Mouse (Mus musculus) ES-CJ7 (cell line): ENCODE measurements at regions not wholly inside any gene's neighbourhood (a gene's known extent, or its start where the extent isn't known, plus 50 kb on each side); places are given as distances from the start of the nearest gene placed in this dataset.

ENCODE experiments used
- DNase-seq: peaks from one replicate; pipeline ENCODE4 v3.0.0; 2011; ENCODE audit warnings: low read depth, low spot score

DNA sequence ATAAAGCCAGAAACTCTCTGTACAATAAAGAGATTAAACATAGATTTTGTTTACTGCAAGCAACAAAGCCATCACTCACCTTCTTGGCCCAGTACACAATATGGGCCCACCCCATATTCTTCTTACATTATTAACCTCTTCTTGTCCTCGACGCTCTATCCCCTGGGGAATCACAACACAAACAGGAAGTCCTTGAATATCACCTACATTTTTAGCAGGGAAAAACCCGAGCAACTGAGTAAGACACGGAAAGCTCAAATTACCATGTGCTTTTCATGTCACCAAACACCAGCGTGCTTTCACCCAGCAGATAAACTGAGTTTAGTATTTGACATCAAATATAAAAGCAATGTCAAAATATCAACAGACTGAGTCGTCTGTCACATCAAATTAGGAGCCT is 179.7 kb downstream of the Parm1 start:
- DNase-seq, result no peak

DNA sequence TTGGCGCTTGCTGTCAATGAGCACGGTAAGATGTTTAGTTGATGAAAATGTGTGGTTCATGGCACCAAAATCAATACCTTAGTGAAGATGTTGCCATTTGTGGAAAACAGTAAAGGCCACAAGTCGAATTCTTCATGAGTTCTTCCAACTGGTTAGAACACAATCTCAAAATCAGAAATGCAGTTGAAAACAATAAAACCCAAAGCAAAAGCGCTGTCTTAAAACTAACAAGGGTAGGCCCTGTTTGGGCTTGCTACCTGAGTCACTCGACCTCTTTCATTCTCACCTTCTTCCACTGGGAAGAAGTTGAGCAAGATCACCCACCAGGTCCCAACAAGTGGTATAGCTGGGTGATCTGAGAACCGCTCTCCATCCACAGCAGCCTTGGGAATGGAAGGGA is 179.1 kb downstream of the Parm1 start:
- no peak for DNase-seq

DNA sequence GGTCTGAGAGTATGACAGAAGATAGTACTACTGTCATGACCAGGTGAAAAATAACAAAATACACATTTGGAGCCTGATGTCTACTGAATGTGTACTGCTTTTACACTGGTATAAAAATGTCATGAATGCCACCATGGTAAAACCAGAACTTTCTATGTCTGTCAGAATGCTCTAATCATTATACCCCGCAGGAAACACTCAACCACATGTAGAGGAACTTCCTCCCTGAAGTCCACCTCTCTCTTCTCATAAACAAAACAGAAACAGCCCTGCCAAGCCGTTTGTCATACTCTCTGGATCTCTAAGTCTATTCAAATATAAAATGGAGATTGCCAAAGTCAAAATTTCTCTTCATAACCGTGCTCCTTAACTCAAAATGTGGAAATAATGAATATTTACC is 178.2 kb downstream of the Parm1 start:
- no peak for DNase-seq

DNA sequence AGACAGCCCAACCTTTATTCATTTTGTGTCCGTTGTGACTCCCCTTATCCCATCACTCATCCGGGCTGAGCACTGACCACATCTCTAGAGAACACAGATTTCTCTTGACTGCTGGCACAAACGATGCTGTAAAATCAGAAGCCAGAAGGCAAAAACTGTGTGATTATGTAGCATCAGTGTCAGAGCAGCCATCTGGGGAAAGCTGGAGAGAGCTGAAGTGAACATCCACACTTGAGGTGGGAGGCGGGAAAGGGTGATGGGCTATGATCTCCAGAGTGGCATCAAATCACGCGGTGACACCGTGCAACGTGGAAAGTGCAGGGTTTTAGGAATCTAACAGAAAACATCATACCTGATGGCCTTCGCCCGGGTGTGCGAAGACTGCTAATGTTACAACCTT is 175.9 kb downstream of the Parm1 start:
- DNase-seq, result no peak

DNA sequence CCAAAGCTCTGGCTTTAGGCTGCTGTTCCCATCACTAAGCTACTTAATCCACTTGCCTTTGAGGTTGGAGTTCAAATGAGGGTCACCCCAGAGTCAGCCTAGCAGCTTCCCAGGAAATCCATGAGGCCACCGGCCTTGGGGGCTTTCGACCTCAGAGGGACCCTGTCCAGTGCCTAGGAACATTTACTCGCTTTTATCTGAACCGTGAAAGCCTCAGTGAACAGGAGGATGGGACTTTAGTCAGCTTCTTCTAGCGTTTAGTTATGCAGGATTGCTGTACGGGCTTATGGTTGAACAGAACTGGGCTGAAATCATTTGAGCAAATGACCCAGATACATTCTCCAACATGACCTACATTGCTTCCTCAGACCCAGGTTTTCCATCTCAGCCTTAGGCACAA is 174.9 kb downstream of the Parm1 start:
- DNase-seq, result no peak

DNA sequence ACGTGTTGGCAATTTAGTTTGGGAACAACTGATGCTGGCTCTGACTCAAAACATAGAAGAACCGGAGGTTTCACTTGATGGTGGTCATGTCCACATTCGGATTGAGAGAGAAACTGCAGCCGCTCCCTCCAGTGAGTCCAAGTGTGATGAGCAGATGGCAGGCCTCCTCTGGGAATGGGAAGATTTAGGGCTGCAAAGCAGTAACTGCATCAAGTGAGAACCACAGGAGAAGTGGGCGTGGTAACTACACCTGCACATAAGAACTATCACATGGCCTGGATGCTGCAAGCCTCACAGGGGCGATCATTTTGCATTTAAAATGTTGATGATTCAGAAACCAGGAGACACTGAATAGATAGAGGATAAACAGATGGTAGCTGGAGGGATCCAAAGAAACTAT is 161.3 kb downstream of the Parm1 start:
- DNase-seq, result no peak
